Mouse (Mus musculus) CH12.LX (cell line): ENCODE measurements around the gene Rpp38. TPM values are rescaled to one million over a fixed set of nuclear protein-coding genes. Genes with fewer than 3 reads are reported as not detected.
A peak's percentile ranks its signal among the peaks of the same experiment; 100 is the strongest.

ENCODE experiments used
- DNase-seq: peaks from one replicate; pipeline ENCODE4 v3.0.0-alpha.2; 2013; ENCODE audit errors: extremely low read depth
- H3K27ac ChIP-seq: 2 replicates; pipeline ENCODE4 v1.5.1; 2012; ENCODE audit warnings: low read depth, mild to moderate bottlenecking, control low read depth, moderate library complexity; ENCODE audit not compliant: insufficient read depth
- H3K27me3 ChIP-seq: replicated peaks from 2 replicates; pipeline ENCODE3; 2012; ENCODE audit warnings: inconsistent platforms
- H3K36me3 ChIP-seq, 2 experiments: replicated peaks in 1 of 2; 2 replicates each; pipeline versions ENCODE3 to v1.6.1; 2012; ENCODE audit warnings: inconsistent platforms in 1 of 2, low read length in 1 of 2, mild to moderate bottlenecking in 1 of 2, mixed read lengths in 1 of 2, moderate library complexity in 1 of 2; ENCODE audit not compliant: control insufficient read depth in 1 of 2, insufficient read depth in 1 of 2
- H3K4me1 ChIP-seq, 2 experiments: 2 replicates each; pipeline ENCODE4 v1.6.1; 2012; ENCODE audit warnings: inconsistent platforms in 1 of 2, moderate library complexity in 1 of 2; ENCODE audit not compliant: insufficient read depth in 2 of 2, control insufficient read depth in 1 of 2
- H3K4me2 ChIP-seq: 2 replicates; pipeline ENCODE4 v1.6.1; 2012; ENCODE audit warnings: low read depth, mild to moderate bottlenecking, control low read depth; ENCODE audit not compliant: poor library complexity, insufficient read depth, severe bottlenecking
- H3K4me3 ChIP-seq, 3 experiments: fragments of 150-350 bp in 1 of 3; sonication (generic) in 1 of 3; replicated peaks in 1 of 3; 2 replicates each; pipeline versions ENCODE3 to v1.5.1; 2011 to 2012; ENCODE audit warnings: low read depth in 2 of 3, low read length in 2 of 3, mild to moderate bottlenecking in 2 of 3, moderate library complexity in 2 of 3, control low read depth in 1 of 3, improper control_type of control experiment in 1 of 3, inconsistent platforms in 1 of 3, mixed read lengths in 1 of 3; ENCODE audit not compliant: poor library complexity in 1 of 3
- H3K79me2 ChIP-seq: replicated peaks from 2 replicates; pipeline ENCODE4 v1.6.1; 2012; ENCODE audit warnings: mild to moderate bottlenecking, moderate library complexity; ENCODE audit not compliant: control insufficient read depth, poor library complexity, insufficient read depth, severe bottlenecking; ENCODE audit errors: extremely low read depth
- H3K9ac ChIP-seq: 2 replicates; pipeline ENCODE4 v1.6.1; 2012; ENCODE audit warnings: low read depth, mild to moderate bottlenecking, control low read depth, moderate library complexity; ENCODE audit not compliant: insufficient read depth
- H3K9me3 ChIP-seq: replicated peaks from 2 replicates; pipeline ENCODE3; 2012; ENCODE audit warnings: low read length, inconsistent platforms, mixed read lengths
- BHLHE40 ChIP-seq: IDR thresholded peaks from 2 replicates; pipeline ENCODE4 v1.6.1; 2011; ENCODE audit warnings: mild to moderate bottlenecking, low read depth, low read length, improper control_type of control experiment
- CHD2 ChIP-seq: IDR thresholded peaks from 2 replicates; pipeline ENCODE4 v1.6.1; 2011; ENCODE audit warnings: low read length, improper control_type of control experiment
- CTCF ChIP-seq, 2 experiments: IDR thresholded peaks in 1 of 2; conservative IDR thresholded peaks in 1 of 2; 2 replicates each; pipeline ENCODE4 v1.5.1; 2011 to 2012; ENCODE audit warnings: low read depth in 2 of 2, low read length in 2 of 2, improper control_type of control experiment in 1 of 2, inconsistent platforms in 1 of 2, mild to moderate bottlenecking in 1 of 2, moderate library complexity in 1 of 2
- ELF1 ChIP-seq: IDR thresholded peaks from 2 replicates; pipeline ENCODE4 v1.6.1; 2014; ENCODE audit warnings: low read depth, mild to moderate bottlenecking, inconsistent platforms, low read length, improper control_type of control experiment
- EP300 ChIP-seq: IDR thresholded peaks from 2 replicates; pipeline ENCODE4 v1.6.1; 2011; ENCODE audit warnings: low read length, improper control_type of control experiment
- ETS1 ChIP-seq: conservative IDR thresholded peaks from 2 replicates; pipeline ENCODE4 v1.6.1; 2012; ENCODE audit warnings: low read depth, mild to moderate bottlenecking, inconsistent platforms, low read length, improper control_type of control experiment, moderate library complexity
- IRF4 ChIP-seq: IDR thresholded peaks from 2 replicates; pipeline ENCODE4 v1.6.1; 2014; ENCODE audit warnings: low read depth, mild to moderate bottlenecking, inconsistent platforms, low read length, improper control_type of control experiment
- JUN ChIP-seq: IDR thresholded peaks from 2 replicates; pipeline ENCODE4 v1.6.1; 2011; ENCODE audit warnings: low read depth, mild to moderate bottlenecking, low read length, improper control_type of control experiment, moderate library complexity; ENCODE audit not compliant: insufficient read depth
- JUND ChIP-seq: conservative IDR thresholded peaks from 2 replicates; pipeline ENCODE4 v1.6.1; 2011; ENCODE audit warnings: low read depth, low read length, improper control_type of control experiment
- KAT2A ChIP-seq: IDR thresholded peaks from 2 replicates; pipeline ENCODE4 v1.6.1; 2012; ENCODE audit warnings: low read length, improper control_type of control experiment, inconsistent platforms; ENCODE audit not compliant: insufficient replicate concordance
- MAFK ChIP-seq: IDR thresholded peaks from 2 replicates; pipeline ENCODE4 v1.6.1; 2011; ENCODE audit warnings: low read length, improper control_type of control experiment; ENCODE audit not compliant: insufficient replicate concordance
- MAX ChIP-seq: IDR thresholded peaks from 2 replicates; pipeline ENCODE4 v1.6.1; 2011; ENCODE audit warnings: low read length, improper control_type of control experiment
- MEF2A ChIP-seq: IDR thresholded peaks from 2 replicates; pipeline ENCODE4 v1.6.1; 2014; ENCODE audit warnings: low read depth, mild to moderate bottlenecking, inconsistent platforms, low read length, improper control_type of control experiment, borderline replicate concordance
- MXI1 ChIP-seq: IDR thresholded peaks from 2 replicates; pipeline ENCODE4 v1.6.1; 2011; ENCODE audit warnings: mild to moderate bottlenecking, low read depth, low read length, improper control_type of control experiment
- PAX5 ChIP-seq: IDR thresholded peaks from 2 replicates; pipeline ENCODE4 v1.6.1; 2012; ENCODE audit warnings: low read length, inconsistent platforms, mixed read lengths
- POLR2A ChIP-seq: IDR thresholded peaks from 2 replicates; pipeline ENCODE4 v1.6.1; 2011; ENCODE audit warnings: low read depth, mild to moderate bottlenecking, improper control_type of control experiment, low read length
- POLR2AphosphoS2 ChIP-seq: IDR thresholded peaks from 2 replicates; pipeline ENCODE4 v1.6.1; 2011; ENCODE audit warnings: low read depth, low read length, improper control_type of control experiment
- RAD21 ChIP-seq: IDR thresholded peaks from 2 replicates; pipeline ENCODE4 v1.6.1; 2011; ENCODE audit warnings: low read depth, mild to moderate bottlenecking, low read length, improper control_type of control experiment, moderate library complexity
- SIN3A ChIP-seq: IDR thresholded peaks from 2 replicates; pipeline ENCODE4 v1.6.1; 2012; ENCODE audit warnings: low read length, improper control_type of control experiment, inconsistent platforms
- SMC3 ChIP-seq: IDR thresholded peaks from 2 replicates; pipeline ENCODE4 v1.6.1; 2011; ENCODE audit warnings: low read depth, low read length, improper control_type of control experiment
- TCF12 ChIP-seq: IDR thresholded peaks from 2 replicates; pipeline ENCODE4 v1.6.1; 2014; ENCODE audit warnings: low read depth, mild to moderate bottlenecking, inconsistent platforms, low read length, improper control_type of control experiment
- UBTF ChIP-seq: IDR thresholded peaks from 2 replicates; pipeline ENCODE4 v1.6.1; 2012; ENCODE audit warnings: low read depth, mild to moderate bottlenecking, inconsistent platforms, low read length, improper control_type of control experiment, moderate library complexity
- USF1 ChIP-seq: IDR thresholded peaks from 2 replicates; pipeline ENCODE4 v1.6.1; 2014; ENCODE audit warnings: low read depth, mild to moderate bottlenecking, inconsistent platforms, low read length, improper control_type of control experiment
- USF2 ChIP-seq: conservative IDR thresholded peaks from 2 replicates; pipeline ENCODE4 v1.6.1; 2011; ENCODE audit warnings: low read depth, low read length, improper control_type of control experiment
- ZKSCAN1 ChIP-seq: IDR thresholded peaks from 2 replicates; pipeline ENCODE4 v1.6.1; 2012; ENCODE audit warnings: low read depth, inconsistent platforms, low read length, improper control_type of control experiment, borderline replicate concordance
- ZMIZ1 ChIP-seq: IDR thresholded peaks from 2 replicates; pipeline ENCODE4 v1.6.1; 2012; ENCODE audit warnings: low read depth, mild to moderate bottlenecking, inconsistent platforms, low read length, improper control_type of control experiment
- ZNF384 ChIP-seq: IDR thresholded peaks from 2 replicates; pipeline ENCODE4 v1.6.1; 2012; ENCODE audit warnings: low read depth, low read length, improper control_type of control experiment, inconsistent platforms
- dilution Hi-C: fragments of 300-500 bp; cut with MboI; formaldehyde crosslinking; loops from 2 replicates; pipeline ENCODE4 v1.14.3; 2020; ENCODE audit warnings: low sequenced_read_pairs; ENCODE audit not compliant: extremely low pct_unique_long_range_greater_than_20kb, extremely low pct_ligation_motif_present
- in situ Hi-C: fragments of 300-500 bp; cut with MboI; formaldehyde crosslinking; loops from 3 replicates; pipeline ENCODE4 v1.14.3; 2019; ENCODE audit warnings: low sequenced_read_pairs, low pct_ligation_motif_present, low pct_unique_long_range_greater_than_20kb, mixed read lengths
- polyA plus RNA-seq: library from polyadenylated mRNA; unstranded; fragments of >175 nt; gene quantifications from 2 replicates; pipeline ENCODE4 v1.2.1, GENCODE M21; 2012; ENCODE audit warnings: low read depth; ENCODE audit not compliant: insufficient read length
- total RNA-seq, 2 experiments: library from RNA; depleted of rRNA; stranded (reverse); fragments of 300-350 nt in 1 of 2; fragments of >200 nt in 1 of 2; gene quantifications; 2 replicates each; pipeline ENCODE4 v1.2.3; 2012 to 2014

Rpp38 gene
- total and polyA plus RNA-seq, 3 experiments: 25.4 to 33.7 (median 26.6) TPM

DNA sequence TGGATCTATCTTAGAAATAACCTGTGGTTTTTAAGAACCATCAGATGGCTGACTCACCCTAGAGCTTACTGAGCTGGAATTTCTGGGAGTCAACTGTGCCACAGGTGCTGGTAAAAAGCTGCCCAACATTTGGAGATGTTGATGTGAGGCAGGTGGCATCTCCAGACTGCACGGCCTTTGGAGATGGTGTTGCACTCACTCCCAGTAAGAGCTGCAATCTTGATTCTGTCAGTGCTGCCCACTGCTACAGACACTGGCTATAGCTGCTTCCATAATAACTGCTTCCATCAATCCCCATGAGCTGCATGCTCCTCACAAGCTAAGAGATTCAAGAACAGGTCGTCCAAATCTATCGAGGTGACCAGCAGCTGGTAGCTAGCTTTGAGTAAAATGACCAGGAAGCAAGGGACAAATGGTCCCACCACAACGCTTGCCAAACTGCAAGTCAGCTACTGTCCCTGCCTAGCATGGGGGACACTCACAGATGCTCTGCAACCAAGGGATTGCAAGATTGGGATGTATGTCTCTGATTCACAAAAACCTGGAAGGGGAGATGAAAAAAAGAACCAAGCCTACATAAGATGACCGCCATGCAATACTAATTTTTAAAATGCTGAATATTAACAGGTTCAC is 1.3 kb downstream of the Rpp38 start:
- dilution Hi-C loops: no loop called here
- in situ Hi-C loops: no loop called here
- no peak; the same call in 1 of the 2 replicates for TF ChIP-seq SIN3A
- TF ChIP-seq ZKSCAN1: no peak
- TF ChIP-seq ETS1: no peak
- no peak for TF ChIP-seq EP300
- no peak for TF ChIP-seq MAFK
- no peak for TF ChIP-seq UBTF
- TF ChIP-seq ELF1: no peak
- TF ChIP-seq MEF2A: no peak
- TF ChIP-seq POLR2AphosphoS2: no peak; the same call in 1 of the 2 replicates
- TF ChIP-seq POLR2A: no peak
- no peak for TF ChIP-seq PAX5
- no peak for TF ChIP-seq BHLHE40
- TF ChIP-seq RAD21: no peak
- TF ChIP-seq MXI1: no peak
- TF ChIP-seq ZMIZ1: no peak
- TF ChIP-seq TCF12: no peak
- no peak for TF ChIP-seq JUND
- TF ChIP-seq IRF4: no peak
- TF ChIP-seq JUN: no peak
- TF ChIP-seq CHD2: no peak
- Histone ChIP-seq H3K27me3 (no peaks in the 10 kb centered on the region), H3K4me2 (peak overlapping the region; percentile 67), H3K4me1 (peaks cover 3 to 42% of the 10 kb centered on the region in 2 experiments; a peak in 2 of 4 replicates), H3K27ac (no peak overlapping the region), H3K79me2 (peaks cover 25% of the 10 kb centered on the region), H3K36me3 (peaks cover 11 to 38% of the 10 kb centered on the region in 2 experiments), H3K9me3 (no peaks in the 10 kb centered on the region), H3K9ac (peak overlapping the region; percentile 75), H3K4me3 (peak overlapping the region; percentile 67 to 82 (median 70))
- DNase-seq: no peak

DNA sequence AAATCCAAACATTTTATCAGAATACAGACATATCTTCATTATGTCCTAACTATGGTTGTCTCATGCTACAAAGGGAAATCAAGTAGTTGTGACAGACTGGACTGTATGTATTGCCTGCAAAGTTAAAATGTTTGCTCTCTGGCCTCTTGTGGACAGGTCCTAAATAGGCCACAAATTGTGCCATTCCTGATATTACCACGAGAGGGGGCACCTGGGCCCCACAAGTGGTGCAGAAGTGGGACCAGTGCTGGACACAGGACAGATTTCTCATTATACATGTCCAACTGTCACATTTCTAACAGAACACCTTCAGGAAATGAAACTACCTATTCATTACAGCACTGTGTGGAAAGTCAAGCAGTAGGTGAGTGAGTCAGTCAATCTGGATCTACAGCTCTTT is 5.1 kb downstream of the Rpp38 start:
- peaks cover 28 to 68% of the 10 kb centered on the region in 2 experiments for H3K36me3 ChIP-seq
- H3K79me2 ChIP-seq: peaks cover 25% of the 10 kb centered on the region
- no peaks in the 10 kb centered on the region for H3K27me3 ChIP-seq
- peaks cover 3 to 30% of the 10 kb centered on the region in 2 experiments; a peak in 2 of 4 replicates for H3K4me1 ChIP-seq
- H3K4me3 ChIP-seq: no peak overlapping the region
- H3K9me3 ChIP-seq: no peaks in the 10 kb centered on the region
- in situ Hi-C loops (no loop called here), dilution Hi-C loops (no loop called here)
- DNase-seq: peak; percentile 72
- no peak overlapping the region for H3K9ac ChIP-seq
- H3K4me2 ChIP-seq: no peak overlapping the region
- peak; percentile 68 to 78 for TF ChIP-seq CTCF (conservative IDR thresholded peaks at IDR 0.05 in 1 of 2, IDR thresholded peaks at IDR 0.05 in 1 of 2; ENCODE audit: low read depth in 2 of 2, low read length in 2 of 2)
- no peak for TF ChIP-seq KAT2A
- no peak for TF ChIP-seq USF2
- TF ChIP-seq ZNF384: 0 out of 2 replicates have a peak, but pooled peaks have one; percentile 4
- no peak for TF ChIP-seq USF1
- TF ChIP-seq IRF4: peak; percentile 39; the same call in 1 of the 2 replicates
- no peak for TF ChIP-seq UBTF
- TF ChIP-seq MAX: no peak
- peak; percentile 70 for TF ChIP-seq SMC3
- no peak for TF ChIP-seq CHD2
- peak; percentile 48 for TF ChIP-seq RAD21
- H3K27ac ChIP-seq: no peak overlapping the region
